Comparison of ENCODE assay signal across 8 mouse cellular contexts in genomic region chr1:180936610-180937398, GRCm38 (mm10). TPM values are rescaled to one million over a fixed set of nuclear protein-coding genes. Genes with fewer than 3 reads are reported as not detected.
DNase-seq lines count a peak whose midpoint lies in the region; ATAC-seq lines count a peak whose summit lies in the region.
"Not testable (repeated sequence)": the region's sequence is repeated elsewhere in the genome, so short reads cannot be mapped to it uniquely, and the experiment has no call there.

No protein-coding gene starts in this region.

- H3K36me3 ChIP-seq in embryonic facial prominence, embryonic 14.5 days (ENCODE audit: control insufficient read depth, insufficient read depth, low read length); hindbrain, embryonic 15.5 days; lung, embryonic 16.5 days (ENCODE audit: control insufficient read depth, insufficient read depth, low read length); neural tube, embryonic 13.5 days: not testable (repeated sequence)

- H3K4me1 ChIP-seq in embryonic facial prominence, embryonic 14.5 days (ENCODE audit: control insufficient read depth, insufficient read depth, low read length); hindbrain, embryonic 15.5 days (replicated peaks); lung, embryonic 16.5 days (replicated peaks; ENCODE audit: control insufficient read depth, insufficient read depth, low read length): not testable (repeated sequence)
- peaks cover 15% of the 10 kb centered on the region for H3K4me1 ChIP-seq in neural tube, embryonic 13.5 days (replicated peaks)

- ATAC-seq in embryonic facial prominence, embryonic 14.5 days (ENCODE audit: low read depth): peak; percentile 90
- peak; percentile 79 for ATAC-seq in hindbrain, embryonic 15.5 days (ENCODE audit: low FRiP score, low read depth)
- peak; percentile 88 for ATAC-seq in lung, embryonic 16.5 days (ENCODE audit: low read depth)
- peak; percentile 71; the same call in 1 of the 2 replicates for ATAC-seq in neural tube, embryonic 13.5 days (ENCODE audit: low read depth)

- peaks cover 42% of the 10 kb centered on the region for H3K27me3 ChIP-seq in embryonic facial prominence, embryonic 14.5 days (replicated peaks; ENCODE audit: control insufficient read depth, insufficient read depth, low read length)
- peaks cover 56% of the 10 kb centered on the region for H3K27me3 ChIP-seq in hindbrain, embryonic 15.5 days
- peaks cover 31% of the 10 kb centered on the region for H3K27me3 ChIP-seq in lung, embryonic 16.5 days (ENCODE audit: control insufficient read depth, insufficient read depth, low read depth, low read length)
- peaks cover 80% of the 10 kb centered on the region for H3K27me3 ChIP-seq in neural tube, embryonic 13.5 days

- peak overlapping the region; percentile 34; the same call in 1 of the 2 replicates for H3K9ac ChIP-seq in embryonic facial prominence, embryonic 14.5 days (ENCODE audit: low read depth, low read length)
- not testable (repeated sequence) for H3K9ac ChIP-seq in hindbrain, embryonic 15.5 days; neural tube, embryonic 13.5 days
- H3K9ac ChIP-seq in lung, embryonic 16.5 days (ENCODE audit: low read length): peak overlapping the region; percentile 60

- not testable (repeated sequence) for H3K9me3 ChIP-seq in embryonic facial prominence, embryonic 14.5 days (ENCODE audit: control insufficient read depth, low read length); hindbrain, embryonic 15.5 days; lung, embryonic 16.5 days (ENCODE audit: control insufficient read depth, low read length); neural tube, embryonic 13.5 days

- H3K4me2 ChIP-seq in embryonic facial prominence, embryonic 14.5 days (ENCODE audit: low read depth, low read length): peak overlapping the region; percentile 54
- H3K4me2 ChIP-seq in hindbrain, embryonic 15.5 days: peak overlapping the region; percentile 45
- H3K4me2 ChIP-seq in lung, embryonic 16.5 days (ENCODE audit: low read depth, low read length): peak overlapping the region; percentile 56
- peak overlapping the region; percentile 46 for H3K4me2 ChIP-seq in neural tube, embryonic 13.5 days

- DNase-seq in ZHBTc4 (ENCODE audit: low read depth, low spot score): peak; percentile 67
- peak; percentile 75 for DNase-seq in embryonic facial prominence, embryonic 14.5 days (ENCODE audit: low spot score)
- peak; percentile 98 for DNase-seq in heart, adult 11 months
- peak; percentile 55 for DNase-seq in layer of hippocampus, adult 9-11 months
- peak; percentile 33 for DNase-seq in thymus, postnatal 0 days (ENCODE audit: low spot score)

- peak overlapping the region; percentile 30 for H3K4me3 ChIP-seq in embryonic facial prominence, embryonic 14.5 days (ENCODE audit: low read depth, low read length)
- H3K4me3 ChIP-seq in hindbrain, embryonic 15.5 days: peak overlapping the region; percentile 23
- peak overlapping the region; percentile 40 for H3K4me3 ChIP-seq in lung, embryonic 16.5 days (ENCODE audit: low read length)
- peak overlapping the region; percentile 25 for H3K4me3 ChIP-seq in neural tube, embryonic 13.5 days

- 3% methylated on average over 30 of the region's 41 CpGs for WGBS in embryonic facial prominence, embryonic 14.5 days
- 3% methylated on average over 39 of the region's 41 CpGs for WGBS in hindbrain, embryonic 15.5 days
- WGBS in lung, embryonic 16.5 days: 5% methylated on average over 34 of the region's 41 CpGs
- 1% methylated on average over 38 of the region's 41 CpGs for WGBS in neural tube, embryonic 13.5 days

- H3K27ac ChIP-seq in embryonic facial prominence, embryonic 14.5 days (replicated peaks; ENCODE audit: low read depth, low read length); hindbrain, embryonic 15.5 days (replicated peaks); lung, embryonic 16.5 days (ENCODE audit: low read length); neural tube, embryonic 13.5 days (replicated peaks): not testable (repeated sequence)

RNA-seq across cellular contexts. Expression of gene Lefty1, which starts 2.0 kb away (rescaled TPM):
- polyA plus RNA-seq in embryonic facial prominence, embryonic 14.5 days (2014; fragmentation: Nextera tagmentation; extraction: Ambion mirVana): 2.9 and 3.2 TPM in 2 replicates
- 0.16 and 0.20 TPM in 2 replicates for polyA plus RNA-seq in hindbrain, embryonic 15.5 days (2015; fragmentation: Nextera tagmentation; extraction: Ambion mirVana)
- 1.5 and 1.6 TPM in 2 replicates for polyA plus RNA-seq in lung, embryonic 16.5 days (2015; fragmentation: Nextera tagmentation; extraction: Ambion mirVana)
- 0.49 TPM in 1 of 2 replicates, not detected in the other for polyA plus RNA-seq in neural tube, embryonic 13.5 days (2015; fragmentation: Nextera tagmentation; extraction: Ambion mirVana)
- 1.7 and 2.9 TPM in 2 replicates for polyA plus RNA-seq in thymus, postnatal 0 days (2015; fragmentation: Nextera tagmentation; extraction: Ambion mirVana)

RNA-seq across cellular contexts. Expression of gene Tmem63a, which starts 5.3 kb away (rescaled TPM):
- polyA plus RNA-seq in embryonic facial prominence, embryonic 14.5 days (2014; fragmentation: Nextera tagmentation; extraction: Ambion mirVana): 12.5 and 13.2 TPM in 2 replicates
- 1.8 and 2.4 TPM in 2 replicates for polyA plus RNA-seq in hindbrain, embryonic 15.5 days (2015; fragmentation: Nextera tagmentation; extraction: Ambion mirVana)
- polyA plus RNA-seq in lung, embryonic 16.5 days (2015; fragmentation: Nextera tagmentation; extraction: Ambion mirVana): 15.8 and 16.4 TPM in 2 replicates
- polyA plus RNA-seq in neural tube, embryonic 13.5 days (2015; fragmentation: Nextera tagmentation; extraction: Ambion mirVana): 2.0 and 3.2 TPM in 2 replicates
- 13.8 and 14.4 TPM in 2 replicates for polyA plus RNA-seq in thymus, postnatal 0 days (2015; fragmentation: Nextera tagmentation; extraction: Ambion mirVana)

RNA-seq across cellular contexts. Expression of gene Pycr2, which starts 32.7 kb away (rescaled TPM):
- polyA plus RNA-seq in embryonic facial prominence, embryonic 14.5 days (2014; fragmentation: Nextera tagmentation; extraction: Ambion mirVana): 77.6 and 92.2 TPM in 2 replicates
- 73.6 and 83.6 TPM in 2 replicates for polyA plus RNA-seq in hindbrain, embryonic 15.5 days (2015; fragmentation: Nextera tagmentation; extraction: Ambion mirVana)
- polyA plus RNA-seq in lung, embryonic 16.5 days (2015; fragmentation: Nextera tagmentation; extraction: Ambion mirVana): 80.7 and 84.3 TPM in 2 replicates
- 72.2 and 73.4 TPM in 2 replicates for polyA plus RNA-seq in neural tube, embryonic 13.5 days (2015; fragmentation: Nextera tagmentation; extraction: Ambion mirVana)
- polyA plus RNA-seq in thymus, postnatal 0 days (2015; fragmentation: Nextera tagmentation; extraction: Ambion mirVana): 142 and 147 TPM in 2 replicates

RNA-seq across cellular contexts. Expression of gene Lefty2, which starts 43.9 kb away (rescaled TPM):
- polyA plus RNA-seq in embryonic facial prominence, embryonic 14.5 days (2014; fragmentation: Nextera tagmentation; extraction: Ambion mirVana): 0.25 TPM in 1 of 2 replicates, not detected in the other
- 3.4 TPM in 2 replicates for polyA plus RNA-seq in hindbrain, embryonic 15.5 days (2015; fragmentation: Nextera tagmentation; extraction: Ambion mirVana)
- polyA plus RNA-seq in lung, embryonic 16.5 days (2015; fragmentation: Nextera tagmentation; extraction: Ambion mirVana): 0.20 and 0.23 TPM in 2 replicates
- 0.15 TPM in 1 of 2 replicates, not detected in the other for polyA plus RNA-seq in neural tube, embryonic 13.5 days (2015; fragmentation: Nextera tagmentation; extraction: Ambion mirVana)
- polyA plus RNA-seq in thymus, postnatal 0 days (2015; fragmentation: Nextera tagmentation; extraction: Ambion mirVana): 0.86 and 0.98 TPM in 2 replicates

Comparison
In these comparisons a context has a peak if more than half of its experiments do, and no peak if none do; other contexts are left out.
1. DNase-seq: peak in every context shown above with its lines; median percentile 98 in heart, adult 11 months; 75 in embryonic facial prominence, embryonic 14.5 days; 67 in ZHBTc4; 55 in layer of hippocampus, adult 9-11 months; 33 in thymus, postnatal 0 days.